Mouse (Mus musculus) bone marrow, adult 2 months (tissue): ENCODE measurements around the gene Cfap161.

ENCODE experiments used
- CTCF ChIP-seq: fragments of 200-500 bp; IDR thresholded peaks from 2 replicates; pipeline ENCODE4 v1.5.1; 2011; ENCODE audit warnings: low read length, control low read depth; ENCODE audit not compliant: control insufficient read depth, insufficient read depth
- POLR2A ChIP-seq: fragments of 200-500 bp; IDR thresholded peaks from 2 replicates; pipeline ENCODE4 v1.6.1; 2011; ENCODE audit warnings: low read depth, mild to moderate bottlenecking, control low read depth, low read length, borderline replicate concordance; ENCODE audit not compliant: control insufficient read depth

- TF ChIP-seq POLR2A = no peak
- no peak for TF ChIP-seq CTCF
Measured at GRCm38 (mm10) chr7:83816886-83817285, 22.2 kb upstream of the Cfap161 start.
